Mouse (Mus musculus) forebrain, embryonic 16.5 days (tissue): ENCODE measurements around the gene Olfr1212. TPM values are rescaled to one million over a fixed set of nuclear protein-coding genes. Genes with fewer than 3 reads are reported as not detected.

Experiments used
- ATAC-seq: fragments of 200-750 bp; cut with Nextera tagmentation; 2 replicates; pipeline ENCODE4 v1.8.0; 2017; ENCODE audit warnings: mild to moderate bottlenecking, moderate library complexity
- H3K27ac ChIP-seq: fragments of 300-500 bp; sonication (generic); 2 replicates; pipeline ENCODE4 v1.5.1; 2014; ENCODE audit warnings: low read length, control low read depth
- H3K27me3 ChIP-seq: fragments of 300-500 bp; sonication (generic); replicated peaks from 2 replicates; pipeline ENCODE4 v1.6.1; 2014; ENCODE audit warnings: low read length; ENCODE audit not compliant: control insufficient read depth, insufficient read depth
- H3K36me3 ChIP-seq: fragments of 300-500 bp; sonication (generic); 2 replicates; pipeline ENCODE4 v1.6.1; 2014; ENCODE audit not compliant: control insufficient read depth, insufficient read depth
- H3K4me1 ChIP-seq: fragments of 300-500 bp; sonication (generic); replicated peaks from 2 replicates; pipeline ENCODE4 v1.6.1; 2014; ENCODE audit warnings: low read length; ENCODE audit not compliant: control insufficient read depth, insufficient read depth
- H3K4me2 ChIP-seq: fragments of 300-500 bp; sonication (generic); 2 replicates; pipeline ENCODE4 v1.6.1; 2014; ENCODE audit warnings: mild to moderate bottlenecking, low read length, control low read depth
- H3K4me3 ChIP-seq: fragments of 300-500 bp; sonication (generic); replicated peaks from 2 replicates; pipeline ENCODE4 v1.5.1; 2014; ENCODE audit warnings: mild to moderate bottlenecking, low read length, control low read depth
- H3K9ac ChIP-seq: fragments of 300-500 bp; sonication (generic); replicated peaks from 2 replicates; pipeline ENCODE4 v1.6.1; 2014; ENCODE audit warnings: low read depth, low read length, control low read depth
- H3K9me3 ChIP-seq: fragments of 300-500 bp; sonication (generic); 2 replicates; pipeline ENCODE4 v1.6.1; 2016; ENCODE audit warnings: low read length; ENCODE audit not compliant: control insufficient read depth
- WGBS: fragments of 180-500 bp; shearing (Covaris S2); extraction: QIAGEN DNeasy Blood & Tissue Kit; methylation state at CpG from one replicate; pipeline ENCODE4 v1.1.7; 2014; 5-methylcytosine and 5-hydroxymethylcytosine counted together
- polyA plus RNA-seq: library from polyadenylated mRNA; unstranded; fragments of >200 nt; fragmentation: Nextera tagmentation; extraction: Ambion mirVana; gene quantifications from 2 replicates; pipeline ENCODE4 v1.2.1, GENCODE M21; 2015

Olfr1212 gene
- polyA plus RNA-seq, result not detected in 2 replicates

DNA sequence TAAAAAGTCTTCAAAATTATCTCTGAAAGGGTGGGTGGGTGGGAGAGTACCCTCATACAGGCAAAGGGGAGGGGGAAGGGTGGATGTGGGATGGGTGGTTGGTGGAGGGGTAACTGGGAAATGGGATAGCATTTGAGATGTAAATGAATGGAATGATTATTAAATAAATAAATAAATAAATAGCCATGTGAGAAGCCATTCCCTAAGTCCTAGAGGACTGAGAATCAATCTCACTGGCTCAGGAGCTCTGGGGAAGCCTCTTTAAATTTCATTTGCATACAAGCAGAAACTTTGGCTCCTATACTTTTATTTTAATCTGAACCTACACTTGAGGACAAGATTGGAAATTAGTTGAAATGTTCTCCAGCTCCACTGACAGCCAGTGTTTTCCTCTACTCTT lies at the start of gene Olfr1212:
TSS of gene Olfr1212 (plus strand) at position 301 of the 400 bp plus-strand sequence.
- ATAC-seq, result no peak
- Histone ChIP-seq H3K27me3 (no peaks in the 10 kb centered on the region), H3K4me1 (no peaks in the 10 kb centered on the region), H3K36me3 (no peaks in the 10 kb centered on the region), H3K9me3 (no peaks in the 10 kb centered on the region), H3K9ac (no peak within 1 kb of the TSS), H3K4me2 (no peak within 1 kb of the TSS), H3K4me3 (no peak within 1 kb of the TSS), H3K27ac (no peak within 1 kb of the TSS)

DNA sequence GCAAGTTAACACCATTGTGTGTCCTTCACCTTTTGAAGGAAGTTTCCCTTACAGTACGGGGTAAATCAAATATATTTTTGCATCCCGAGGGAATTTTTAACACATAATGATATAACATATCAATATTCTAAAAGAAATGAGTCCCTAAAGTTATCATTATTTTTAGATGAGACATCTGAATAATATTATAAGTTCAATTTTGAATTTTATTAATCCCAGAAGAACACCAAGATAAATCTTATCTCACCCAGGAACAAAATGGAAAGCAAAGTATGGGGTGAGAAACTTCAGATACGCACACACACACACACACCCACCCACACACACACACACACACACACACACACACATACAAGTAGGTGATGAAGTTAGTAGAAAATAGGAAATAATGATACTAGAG lies 38.7 kb upstream of the Olfr1212 start, which contains the start of gene Olfr1209:
TSS of gene Olfr1209 (minus strand) at position 101 of the 400 bp plus-strand sequence.
- ATAC-seq, result no peak
- no peak within 1 kb of the TSS for H3K4me3 ChIP-seq

DNA sequence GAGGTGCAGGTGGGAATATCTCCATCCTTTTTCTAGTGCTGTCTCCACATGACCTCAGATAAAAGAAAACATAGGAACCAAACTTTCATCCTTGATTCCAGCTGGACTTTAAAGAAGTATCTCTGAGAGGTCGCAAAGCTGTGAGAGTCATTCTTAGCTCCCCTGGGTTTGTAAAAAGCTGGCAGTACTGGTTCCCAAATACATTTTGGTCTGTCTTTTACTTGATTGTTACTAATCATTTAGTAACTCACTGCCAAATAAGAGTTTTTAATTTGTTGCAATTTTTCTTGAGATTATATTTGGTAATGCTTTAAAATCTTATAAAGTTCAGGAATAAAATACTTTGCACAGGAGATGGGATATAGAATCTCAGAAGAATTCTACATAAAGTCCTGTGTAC lies 15.8 kb upstream of the Olfr1212 start, which contains the start of gene Olfr1211:
TSS of gene Olfr1211 (minus strand) at position 101 of the 400 bp plus-strand sequence.
- Histone ChIP-seq H3K4me2 (no peak within 1 kb of the TSS), H3K9ac (no peak within 1 kb of the TSS), H3K27me3 (no peaks in the 10 kb centered on the region), H3K9me3 (no peaks in the 10 kb centered on the region), H3K4me3 (no peak within 1 kb of the TSS), H3K4me1 (no peaks in the 10 kb centered on the region), H3K27ac (no peak within 1 kb of the TSS), H3K36me3 (no peaks in the 10 kb centered on the region)
- ATAC-seq, result no peak
- 88% methylated on average over 1 of the region's 1 CpGs for WGBS

More for the DNA sequence above, 38.7 kb upstream of the Olfr1212 start, which contains the start of gene Olfr1209:
- H3K36me3 ChIP-seq, result no peaks in the 10 kb centered on the region
- H3K27me3 ChIP-seq, result no peaks in the 10 kb centered on the region
- H3K9me3 ChIP-seq, result no peaks in the 10 kb centered on the region
- WGBS, result 90% methylated on average over 3 of the region's 3 CpGs
- no peak within 1 kb of the TSS for H3K27ac ChIP-seq
- H3K4me1 ChIP-seq, result no peaks in the 10 kb centered on the region
- H3K4me2 ChIP-seq, result no peak within 1 kb of the TSS
- H3K9ac ChIP-seq, result no peak within 1 kb of the TSS

DNA sequence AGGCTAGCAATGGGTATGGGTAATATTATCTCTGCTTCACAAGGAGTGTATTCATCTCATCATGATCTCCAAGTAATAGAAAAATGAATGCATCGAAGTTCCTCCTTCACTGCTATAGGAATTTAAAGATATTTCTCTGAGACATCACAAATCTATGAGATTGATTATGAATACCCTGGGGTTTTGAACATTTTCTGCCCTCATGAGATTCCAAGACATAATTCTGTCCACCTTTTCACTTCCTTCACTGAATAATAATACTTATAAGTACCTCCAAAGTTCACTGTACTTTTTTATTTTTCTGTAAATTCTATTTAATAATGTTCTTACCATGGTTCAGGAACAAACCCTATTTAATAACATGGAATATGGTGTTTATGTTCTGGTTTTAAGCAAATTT lies 26.4 kb downstream of the Olfr1212 start, which contains the start of gene Gm13762:
TSS of gene Gm13762 (minus strand) at position 101 of the 400 bp plus-strand sequence.
- no peaks in the 10 kb centered on the region for H3K9me3 ChIP-seq
- H3K36me3 ChIP-seq, result no peaks in the 10 kb centered on the region
- no peak within 1 kb of the TSS for H3K4me2 ChIP-seq
- ATAC-seq, result no peak
- 88% methylated on average over 1 of the region's 1 CpGs for WGBS
- no peak within 1 kb of the TSS for H3K27ac ChIP-seq
- no peak within 1 kb of the TSS for H3K9ac ChIP-seq
- no peaks in the 10 kb centered on the region for H3K27me3 ChIP-seq
- no peak within 1 kb of the TSS for H3K4me3 ChIP-seq
- H3K4me1 ChIP-seq, result no peaks in the 10 kb centered on the region

DNA sequence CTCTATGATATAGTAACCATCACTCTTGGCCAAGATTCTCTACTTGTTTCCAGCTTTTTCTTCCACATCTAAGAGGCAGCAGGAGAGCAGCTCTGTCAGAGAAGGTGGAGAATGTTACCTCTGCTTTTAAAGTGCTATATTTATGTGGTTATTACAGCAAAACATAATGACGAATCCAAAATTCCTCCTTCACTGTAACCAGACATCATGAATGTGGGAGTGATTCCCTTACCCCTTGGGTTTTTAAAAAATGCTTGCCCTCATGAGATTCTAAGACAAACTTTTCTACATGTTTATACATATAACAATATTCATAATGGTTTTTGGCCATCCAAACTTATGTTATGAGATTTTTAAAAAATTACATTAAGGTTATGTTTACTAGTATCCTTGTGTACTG lies 38.8 kb downstream of the Olfr1212 start, which contains the start of gene Olfr1214:
TSS of gene Olfr1214 (minus strand) at position 101 of the 400 bp plus-strand sequence.
- Histone ChIP-seq H3K9me3 (no peaks in the 10 kb centered on the region), H3K4me1 (no peaks in the 10 kb centered on the region), H3K4me2 (no peak within 1 kb of the TSS), H3K27ac (no peak within 1 kb of the TSS), H3K27me3 (no peaks in the 10 kb centered on the region), H3K36me3 (no peaks in the 10 kb centered on the region), H3K9ac (no peak within 1 kb of the TSS), H3K4me3 (no peak within 1 kb of the TSS)
- 88% methylated on average over 1 of the region's 1 CpGs for WGBS
- no peak for ATAC-seq

DNA sequence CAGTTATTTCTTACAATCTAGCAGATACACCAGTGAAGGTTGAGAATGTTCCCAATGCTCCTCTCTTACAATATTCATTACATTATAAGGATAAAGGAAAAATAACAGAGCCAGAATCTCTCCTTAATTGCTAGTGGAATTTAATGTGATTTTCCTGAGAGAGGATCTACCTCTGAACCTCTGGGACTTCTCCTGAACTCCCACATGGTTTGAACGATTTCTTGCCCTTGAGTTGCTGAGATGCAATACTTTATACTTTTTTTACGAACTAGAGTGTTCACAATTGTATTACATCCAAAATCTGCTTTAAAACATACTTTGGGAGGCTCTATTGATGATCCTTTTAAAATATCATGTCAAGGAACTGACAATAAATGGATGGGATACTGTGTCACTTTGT lies 53.1 kb downstream of the Olfr1212 start, which contains the start of gene Olfr1215:
TSS of gene Olfr1215 (minus strand) at position 101 of the 400 bp plus-strand sequence.
- H3K4me3 ChIP-seq, result no peak within 1 kb of the TSS
- H3K9me3 ChIP-seq, result no peaks in the 10 kb centered on the region
- H3K27me3 ChIP-seq, result no peaks in the 10 kb centered on the region
- H3K36me3 ChIP-seq, result no peaks in the 10 kb centered on the region
- no peak within 1 kb of the TSS for H3K4me2 ChIP-seq
- no peak within 1 kb of the TSS for H3K9ac ChIP-seq
- no peak for ATAC-seq
- H3K27ac ChIP-seq, result no peak within 1 kb of the TSS
- WGBS, result 72% methylated on average over 2 of the region's 2 CpGs
- H3K4me1 ChIP-seq, result no peaks in the 10 kb centered on the region

Other genes with a start within 250 kb of the Olfr1212 start
- gene Olfr1196, start 249.4 kb upstream of the Olfr1212 start, polyA plus RNA-seq, result not detected in 2 replicates
- gene Olfr1197, start 221.6 kb upstream of the Olfr1212 start, polyA plus RNA-seq, result not detected in 2 replicates
- not detected in 2 replicates for gene Olfr1198, start 202.6 kb upstream of the Olfr1212 start, polyA plus RNA-seq
- not detected in 2 replicates for gene Olfr1199, start 193.5 kb upstream of the Olfr1212 start, polyA plus RNA-seq
- not detected in 2 replicates for gene Olfr1200, start 183.5 kb upstream of the Olfr1212 start, polyA plus RNA-seq
- not detected in 2 replicates for gene Olfr1201, start 160.9 kb upstream of the Olfr1212 start, polyA plus RNA-seq
- not detected in 2 replicates for gene Olfr1202, start 139.5 kb upstream of the Olfr1212 start, polyA plus RNA-seq
- not detected in 2 replicates for gene Olfr1205, start 124.2 kb upstream of the Olfr1212 start, polyA plus RNA-seq
- not detected in 2 replicates for gene Olfr1204, start 104.7 kb upstream of the Olfr1212 start, polyA plus RNA-seq
- not detected in 2 replicates for gene Olfr1206, start 90.7 kb upstream of the Olfr1212 start, polyA plus RNA-seq
- not detected in 2 replicates for gene Olfr1208, start 51.7 kb upstream of the Olfr1212 start, polyA plus RNA-seq
- not detected in 2 replicates for gene Olfr1209, start 38.8 kb upstream of the Olfr1212 start, polyA plus RNA-seq
- not detected in 2 replicates for gene Olfr1211, start 15.9 kb upstream of the Olfr1212 start, polyA plus RNA-seq
- not detected in 2 replicates for gene Gm13762, start 26.3 kb downstream of the Olfr1212 start, polyA plus RNA-seq
- not detected in 2 replicates for gene Olfr1214, start 38.7 kb downstream of the Olfr1212 start, polyA plus RNA-seq
- not detected in 2 replicates for gene Olfr1215, start 53.0 kb downstream of the Olfr1212 start, polyA plus RNA-seq
- gene Olfr1216, start 64.4 kb downstream of the Olfr1212 start, polyA plus RNA-seq, result not detected in 2 replicates
- not detected in 2 replicates for gene Olfr1217, start 78.1 kb downstream of the Olfr1212 start, polyA plus RNA-seq
- gene Olfr1218, start 107.2 kb downstream of the Olfr1212 start, polyA plus RNA-seq, result not detected in 2 replicates
- not detected in 2 replicates for gene Olfr1219, start 129.5 kb downstream of the Olfr1212 start, polyA plus RNA-seq
- gene Olfr1220, start 152.9 kb downstream of the Olfr1212 start, polyA plus RNA-seq, result not detected in 2 replicates
- gene Olfr1221, start 163.3 kb downstream of the Olfr1212 start, polyA plus RNA-seq, result not detected in 2 replicates
- gene Olfr1222, start 179.1 kb downstream of the Olfr1212 start, polyA plus RNA-seq, result not detected in 2 replicates
- gene Olfr1223, start 197.6 kb downstream of the Olfr1212 start, polyA plus RNA-seq, result not detected in 2 replicates
- gene Olfr1224-ps1, start 210.1 kb downstream of the Olfr1212 start, polyA plus RNA-seq, result not detected in 2 replicates
- not detected in 2 replicates for gene Olfr1225, start 220.7 kb downstream of the Olfr1212 start, polyA plus RNA-seq
- not detected in 2 replicates for gene Olfr1226, start 246.1 kb downstream of the Olfr1212 start, polyA plus RNA-seq